Mouse (Mus musculus) urinary bladder, postnatal 14 days (tissue): ENCODE measurements around the gene Nim1k.
"Not testable (repeated sequence)": the region's sequence is repeated elsewhere in the genome, so short reads cannot be mapped to it uniquely, and the experiment has no call there.

ENCODE experiments used
- DNase-seq: peaks from one replicate; pipeline ENCODE4 v3.0.0; 2021; ENCODE audit warnings: low spot score

Nim1k gene

GRCm38 (mm10) chr13:119727608-119728387 lies 27.9 kb downstream of the Nim1k start:
- DNase-seq, result no peak

- DNase-seq, result no peak
Observed at GRCm38 (mm10) chr13:119724541-119724940, 31.1 kb downstream of the Nim1k start.

GRCm38 (mm10) chr13:119723368-119723767 lies 32.3 kb downstream of the Nim1k start:
- DNase-seq, result no peak

DNA sequence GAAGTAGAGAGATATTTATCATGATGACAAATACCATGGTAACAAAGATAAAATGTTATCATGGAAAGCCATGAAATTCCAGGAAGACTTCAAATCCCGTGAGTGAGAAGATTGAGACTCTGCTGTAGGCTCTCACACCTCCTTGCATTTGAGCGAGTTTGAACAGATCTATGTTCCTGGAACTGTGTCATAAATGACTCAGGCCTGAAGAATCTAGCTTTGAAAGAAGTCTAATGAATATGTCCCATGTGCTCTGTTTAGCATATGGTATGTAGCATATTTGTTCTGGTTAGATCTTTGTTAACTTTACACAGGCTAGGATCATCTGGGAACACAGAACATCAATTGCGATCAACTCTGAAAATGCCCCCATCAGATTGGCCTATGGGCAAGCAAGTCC lies 33.2 kb downstream of the Nim1k start:
- DNase-seq, result no peak

GRCm38 (mm10) chr13:119716105-119716504 lies 39.6 kb downstream of the Nim1k start:
- no peak for DNase-seq

DNA sequence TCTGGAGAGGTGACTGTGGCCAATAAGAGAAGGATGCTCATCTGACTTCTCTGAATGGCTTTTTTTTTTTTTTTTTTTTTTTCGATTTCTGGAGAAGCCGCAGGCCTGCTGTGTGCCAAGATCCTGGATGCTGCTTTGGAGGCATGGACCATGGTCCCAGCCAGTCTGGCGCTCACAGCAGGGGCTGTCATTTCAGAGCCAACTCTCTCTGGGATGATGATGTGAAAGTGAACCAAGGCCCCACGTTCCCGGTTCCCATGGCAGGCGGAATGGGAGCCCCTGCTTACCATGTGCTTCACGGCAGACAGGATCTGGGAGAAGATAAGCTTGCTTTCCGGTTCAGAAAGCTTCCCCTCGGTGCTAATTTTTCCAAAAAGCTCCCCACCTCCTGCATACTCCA lies 41.9 kb downstream of the Nim1k start:
- DNase-seq, result no peak

DNA sequence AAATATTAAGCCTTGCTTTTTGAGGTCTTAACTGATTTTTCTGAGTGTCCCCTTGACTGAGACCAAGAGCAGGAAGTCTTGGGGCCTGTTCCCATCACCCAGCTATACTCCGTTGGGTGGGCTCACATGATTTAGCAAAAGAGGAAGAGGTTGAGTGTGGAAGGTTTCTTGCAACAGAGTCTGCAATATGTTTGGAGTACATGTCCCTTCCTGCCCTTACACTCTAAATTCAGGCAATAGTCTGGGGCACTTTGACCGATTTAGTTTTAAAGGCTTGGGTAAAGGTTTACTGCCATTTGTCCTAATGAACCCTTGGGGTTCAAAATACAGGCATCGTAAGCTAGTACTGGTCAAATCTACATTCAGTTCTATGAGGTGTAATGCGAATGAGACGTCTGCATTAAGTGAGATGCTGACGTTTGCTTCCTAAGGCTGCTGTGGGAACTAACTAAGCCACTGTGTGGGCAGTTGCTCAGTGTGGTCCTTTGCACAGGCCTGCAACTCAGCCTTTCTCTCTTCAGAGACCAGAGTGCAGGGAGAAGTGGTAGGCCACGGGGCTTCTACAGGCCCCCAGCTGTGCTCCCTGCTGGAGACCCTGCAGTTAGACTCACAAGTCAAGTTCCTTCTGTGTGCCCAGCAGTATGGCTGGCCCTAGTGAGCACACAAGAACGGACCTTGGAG lies 42.4 kb downstream of the Nim1k start:
- DNase-seq, result no peak

GRCm38 (mm10) chr13:119712463-119712862 lies 43.2 kb downstream of the Nim1k start:
- DNase-seq, result no peak

DNA sequence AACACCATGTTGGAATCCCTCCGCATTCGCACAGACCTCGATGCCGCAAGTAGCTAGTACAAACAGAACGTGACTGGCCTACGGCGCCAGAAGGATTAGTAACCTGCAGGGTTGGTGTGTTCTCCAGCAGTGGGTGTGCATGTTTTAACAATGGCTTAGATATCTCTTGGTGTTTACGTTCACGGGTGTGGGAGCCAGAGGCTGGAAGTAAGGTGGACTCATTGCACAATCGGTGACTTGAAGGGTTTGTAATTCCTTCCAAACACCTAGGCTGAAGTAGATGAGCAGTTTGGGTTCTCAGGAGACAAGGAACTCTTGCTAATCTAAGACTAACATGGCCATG lies 45.4 kb downstream of the Nim1k start:
- DNase-seq, result peak; percentile 12

DNA sequence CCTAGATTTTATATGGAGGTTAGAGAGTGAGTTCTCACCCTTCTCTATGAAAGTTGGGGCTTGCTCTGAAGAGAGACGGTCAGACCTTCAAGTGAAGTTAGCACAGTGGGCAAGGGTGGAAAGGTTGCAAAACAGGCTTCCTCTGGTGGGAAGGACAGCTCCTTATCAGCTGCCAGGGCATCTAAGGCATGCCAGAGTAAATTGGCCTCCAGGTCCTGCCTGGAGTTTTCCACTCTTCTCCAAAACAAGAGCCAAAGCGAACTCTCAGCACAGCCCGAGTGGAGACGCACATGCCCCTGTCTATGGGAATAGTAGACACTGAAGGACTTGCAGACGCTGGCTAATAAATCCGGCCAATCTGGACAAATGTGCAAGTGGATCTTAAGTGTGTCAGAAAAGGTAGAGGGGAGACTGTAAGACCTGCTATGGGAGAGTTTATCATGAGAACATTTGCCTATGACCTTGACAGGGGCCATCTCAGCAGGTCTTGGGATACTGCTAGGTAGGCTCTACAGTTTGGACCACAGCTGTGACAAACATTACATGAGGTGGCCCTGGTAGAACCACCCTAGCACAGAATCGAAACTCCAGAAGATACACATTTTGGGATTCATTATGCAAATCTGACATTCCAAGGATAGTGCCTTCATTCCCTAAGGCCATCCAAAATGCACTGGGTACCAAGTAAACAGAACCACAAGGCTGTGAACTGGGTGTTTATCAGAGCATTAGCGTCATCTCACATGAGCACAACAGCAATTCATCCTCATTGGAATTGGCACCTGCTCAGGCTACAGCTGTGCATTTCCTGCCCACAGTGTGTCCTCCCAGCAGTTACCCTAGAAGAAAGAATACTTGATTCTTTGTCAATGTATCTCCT lies 46.1 kb downstream of the Nim1k start:
- no peak for DNase-seq

DNA sequence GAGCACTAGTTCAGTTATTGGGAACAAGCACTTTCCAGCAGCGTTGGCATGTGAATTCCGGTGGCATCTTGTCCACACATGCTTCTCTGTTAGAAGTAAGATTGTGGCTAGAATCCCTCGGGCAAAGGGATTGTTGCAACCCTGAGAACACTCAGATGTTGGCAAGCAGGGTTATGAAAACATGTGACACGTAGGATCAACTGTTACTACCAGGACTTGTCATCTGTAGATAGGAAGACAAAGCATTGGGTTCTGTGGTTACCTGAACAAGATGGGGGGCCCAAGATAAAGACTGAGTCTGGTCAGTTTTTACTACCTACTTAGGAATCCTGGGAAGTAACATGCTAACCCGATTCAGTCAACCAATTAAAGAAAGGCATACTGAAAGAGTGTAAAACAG lies 46.7 kb downstream of the Nim1k start:
- DNase-seq, result no peak

DNA sequence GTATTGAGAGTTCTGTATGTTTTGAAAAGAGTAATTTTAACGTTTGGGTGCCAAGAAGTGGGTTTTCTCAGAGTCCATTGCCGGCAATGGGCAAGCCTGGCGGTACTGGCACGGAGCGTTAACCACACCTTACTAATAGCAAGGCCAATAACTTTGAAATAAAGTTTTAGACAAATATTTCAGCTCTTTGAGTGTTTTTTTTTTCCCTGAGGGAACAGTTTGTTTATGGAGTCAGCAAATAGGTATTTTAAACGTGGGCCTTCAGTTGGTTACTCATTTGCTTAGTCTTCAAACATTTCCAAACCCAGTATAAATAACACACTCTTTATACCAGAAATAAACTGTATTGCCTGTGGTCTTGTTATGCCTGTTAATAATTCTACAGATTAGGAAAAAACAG lies 47.8 kb downstream of the Nim1k start:
- DNase-seq, result no peak

GRCm38 (mm10) chr13:119706953-119707352 lies 48.7 kb downstream of the Nim1k start:
- DNase-seq, result no peak

DNA sequence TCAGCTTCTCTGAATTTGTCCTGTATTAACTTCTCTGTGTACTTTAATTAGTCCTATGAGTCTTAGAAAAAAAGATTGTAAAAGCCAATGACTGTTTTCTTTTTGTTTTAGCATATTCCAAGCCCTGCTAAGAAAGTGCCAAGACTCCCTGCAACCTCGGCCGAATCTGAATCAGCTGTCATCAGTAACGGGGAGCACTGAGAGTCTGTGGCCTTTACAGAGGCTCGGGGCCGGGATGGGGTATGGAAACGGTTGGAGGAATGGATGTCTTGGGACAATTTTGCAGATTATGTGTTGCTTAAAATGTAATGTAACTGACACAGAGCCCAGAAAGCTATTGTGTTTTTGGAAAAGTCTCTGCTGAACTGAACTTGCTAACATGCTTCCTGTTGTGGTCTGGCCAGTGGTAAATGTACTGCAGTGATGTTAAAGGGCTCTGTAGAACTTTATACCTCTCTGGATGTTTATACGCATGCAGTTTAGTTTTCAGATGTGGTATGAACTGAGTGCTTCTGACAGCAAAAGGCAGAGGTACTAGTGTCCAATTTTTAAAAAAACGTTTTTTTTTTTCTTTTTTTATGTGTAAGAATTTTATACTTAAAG lies 49.3 kb downstream of the Nim1k start:
- not testable (repeated sequence) for DNase-seq

GRCm38 (mm10) chr13:119704280-119704679 lies 51.4 kb downstream of the Nim1k start:
- no peak for DNase-seq

- DNase-seq, result no peak
Observed at GRCm38 (mm10) chr13:119698436-119698835, 57.2 kb downstream of the Nim1k start.

- DNase-seq, result no peak
Observed at GRCm38 (mm10) chr13:119696496-119696895, 59.2 kb downstream of the Nim1k start.

GRCm38 (mm10) chr13:119695676-119696075 lies 60.0 kb downstream of the Nim1k start:
- DNase-seq, result peak; percentile 61

DNA sequence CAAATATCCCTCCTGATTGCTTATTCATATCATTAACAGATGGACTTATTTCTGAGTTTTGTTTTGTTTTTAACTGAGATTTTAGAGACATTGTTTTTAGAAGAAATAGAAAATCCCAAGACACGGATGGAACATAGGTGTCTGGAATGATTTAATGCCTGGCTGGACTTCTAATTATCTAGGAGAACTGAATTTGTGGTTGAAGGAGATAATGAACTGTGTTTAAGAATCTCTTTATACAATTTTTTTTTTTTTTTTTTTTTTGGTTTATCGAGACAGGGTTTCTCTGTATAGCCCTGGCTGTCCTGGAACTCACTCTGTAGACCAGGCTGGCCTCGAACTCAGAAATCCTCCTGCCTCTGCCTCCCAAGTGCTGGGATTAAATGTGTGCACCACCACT lies 63.7 kb downstream of the Nim1k start:
- DNase-seq, result not testable (repeated sequence)

- no peak for DNase-seq
Observed at GRCm38 (mm10) chr13:119690876-119691620, 64.6 kb downstream of the Nim1k start.

- DNase-seq, result peak; percentile 99
Observed at GRCm38 (mm10) chr13:119690039-119690728, 65.5 kb downstream of the Nim1k start, which contains the start of gene Hmgcs1. Hmgcs1 (plus strand) TSS chr13:119690379.
